Mouse (Mus musculus) urinary bladder, postnatal 10 days (tissue): ENCODE data around the gene Foxn2.
"Not testable (repeated sequence)": the region's sequence is repeated elsewhere in the genome, so short reads cannot be mapped to it uniquely, and the experiment has no call there.

ENCODE experiments used
- DNase-seq: peaks from one replicate; pipeline ENCODE4 v3.0.0; 2022; ENCODE audit warnings: low spot score

Foxn2 gene

DNA sequence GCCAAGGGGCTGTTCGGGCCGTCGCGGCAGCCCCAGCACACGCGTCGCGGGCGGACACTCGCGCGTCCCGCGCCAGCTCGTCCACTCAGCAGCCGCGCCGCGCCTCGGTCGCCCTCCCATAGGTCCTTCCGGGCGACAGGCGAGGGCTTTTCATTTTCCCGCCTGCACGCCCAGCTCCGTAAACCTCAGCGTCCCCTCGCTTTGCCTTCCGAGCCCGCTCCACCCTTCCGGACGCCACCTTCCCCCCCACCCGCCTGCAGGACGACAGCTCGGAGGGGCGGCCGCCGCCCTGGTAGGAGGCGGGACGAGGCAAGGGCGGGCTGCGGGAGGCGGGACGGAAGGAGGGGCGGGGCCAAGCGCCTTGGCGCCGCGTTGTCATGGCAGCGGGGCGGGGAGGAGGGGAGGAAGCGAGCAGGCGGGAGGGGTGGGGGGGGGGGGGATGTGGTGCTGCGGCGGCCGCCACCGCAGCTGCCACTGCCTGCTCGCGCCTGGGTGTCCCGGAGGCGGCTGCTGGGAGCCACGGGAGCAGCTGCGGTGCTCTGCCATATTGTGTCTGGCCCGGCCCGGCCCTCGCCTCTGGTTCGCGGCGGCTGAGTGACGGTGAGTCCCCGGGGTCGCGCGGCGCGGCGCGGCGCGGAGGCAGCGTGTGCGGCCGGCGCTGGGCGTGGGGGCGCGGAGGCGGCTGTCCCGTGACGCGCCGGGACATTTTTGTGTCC lies at the start of gene Foxn2:
Foxn2 (plus strand) TSS at position 427 of the 716 bp plus-strand sequence.
- peak; percentile 91 for DNase-seq

GRCm38 (mm10) chr17:88397501-88397900 lies 43.0 kb upstream of the Foxn2 start:
- DNase-seq, result no peak

- no peak for DNase-seq
Observed at GRCm38 (mm10) chr17:88398090-88398489, 42.4 kb upstream of the Foxn2 start.

DNA sequence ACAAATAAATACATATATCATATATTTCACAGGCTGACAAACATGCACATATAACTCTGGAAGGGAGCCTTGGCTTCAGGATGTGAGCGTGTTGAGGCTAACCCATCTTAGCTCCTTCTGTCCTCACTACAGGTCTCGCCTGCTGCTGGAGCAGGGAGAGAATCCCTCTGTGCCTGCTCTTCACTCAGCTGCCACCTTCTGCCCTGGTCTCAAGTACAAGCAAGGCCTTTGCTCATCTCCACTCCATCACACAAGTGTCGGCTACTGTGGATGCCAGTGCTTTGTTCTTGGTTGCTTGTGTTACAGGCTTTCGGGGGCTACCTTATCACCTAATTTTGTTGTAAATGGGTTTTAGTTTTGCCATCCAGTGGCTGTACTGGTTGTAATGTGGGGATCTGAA lies 41.7 kb upstream of the Foxn2 start:
- no peak for DNase-seq

DNA sequence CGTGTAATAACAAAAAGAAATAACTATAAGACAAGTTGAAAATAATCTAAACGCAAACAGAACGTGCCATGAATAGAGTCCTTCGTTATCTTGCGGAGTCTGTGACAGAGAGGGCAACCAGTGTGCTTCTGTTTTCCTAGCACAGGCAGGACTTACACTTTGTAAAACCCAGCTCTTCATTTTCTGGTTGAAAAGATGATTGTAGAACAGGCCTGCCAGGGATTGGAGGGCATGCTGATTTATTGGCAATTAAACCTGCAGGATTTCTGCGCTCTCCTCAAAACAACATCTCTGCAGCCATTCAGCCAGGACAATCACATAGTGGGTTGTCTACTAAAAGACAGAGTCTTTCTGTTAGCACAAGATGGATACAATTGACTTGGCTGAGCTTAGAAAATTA lies 40.4 kb upstream of the Foxn2 start:
- DNase-seq, result no peak

DNA sequence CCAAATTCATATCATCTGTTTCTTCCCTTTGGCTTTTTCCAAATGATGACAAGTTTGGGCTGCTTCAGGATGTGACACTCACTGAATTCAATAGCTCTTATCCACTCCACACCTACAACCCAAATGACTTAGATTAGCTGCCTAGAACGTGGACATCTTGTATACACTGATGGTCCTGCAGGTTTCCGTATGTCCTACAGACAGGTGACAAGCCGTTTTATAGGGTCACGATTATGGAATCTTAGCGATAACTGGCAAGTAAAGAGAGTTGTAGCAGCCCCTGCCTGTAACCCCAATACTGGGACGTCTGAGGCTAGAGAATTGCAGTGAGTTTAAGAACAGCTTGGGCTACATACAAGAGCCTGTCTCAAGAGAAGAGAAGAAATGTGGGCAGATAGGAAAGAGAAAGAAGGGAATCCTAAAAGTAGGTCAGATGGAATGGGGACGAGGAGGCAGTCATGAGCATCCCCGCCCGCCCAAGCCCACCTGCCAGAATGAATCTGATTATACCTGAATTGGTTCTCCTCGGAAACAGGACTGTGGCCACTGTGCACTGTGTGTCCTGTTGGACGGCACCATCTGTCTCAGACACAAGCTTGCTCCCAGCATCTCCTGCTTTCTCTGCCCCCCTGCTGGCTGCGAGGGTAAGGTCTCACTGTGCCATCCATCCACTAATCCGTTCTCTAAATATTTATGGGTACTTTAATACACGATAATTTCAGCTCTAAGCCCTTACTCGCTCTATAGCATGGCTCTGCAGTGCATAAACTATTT lies 39.6 kb upstream of the Foxn2 start:
- no peak for DNase-seq

DNA sequence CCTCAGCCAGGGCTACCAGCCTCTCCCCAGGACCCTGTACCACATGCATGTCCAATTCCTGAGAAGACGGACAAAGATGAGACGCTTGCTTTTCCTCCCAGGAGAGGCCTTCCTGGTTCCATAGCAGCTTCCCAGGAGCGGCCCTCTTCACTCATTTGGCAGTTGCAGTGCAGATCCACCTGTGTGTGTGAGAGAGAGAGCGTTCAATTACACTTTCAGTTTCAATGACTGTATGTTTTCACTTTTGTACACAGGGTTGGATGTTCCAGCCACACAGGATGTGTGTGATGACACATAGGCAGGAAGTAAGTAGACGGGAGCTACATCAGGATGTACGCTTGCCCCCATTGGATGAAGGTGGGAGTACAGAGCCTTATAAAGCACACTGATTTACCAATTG lies 37.2 kb upstream of the Foxn2 start:
- no peak for DNase-seq

DNA sequence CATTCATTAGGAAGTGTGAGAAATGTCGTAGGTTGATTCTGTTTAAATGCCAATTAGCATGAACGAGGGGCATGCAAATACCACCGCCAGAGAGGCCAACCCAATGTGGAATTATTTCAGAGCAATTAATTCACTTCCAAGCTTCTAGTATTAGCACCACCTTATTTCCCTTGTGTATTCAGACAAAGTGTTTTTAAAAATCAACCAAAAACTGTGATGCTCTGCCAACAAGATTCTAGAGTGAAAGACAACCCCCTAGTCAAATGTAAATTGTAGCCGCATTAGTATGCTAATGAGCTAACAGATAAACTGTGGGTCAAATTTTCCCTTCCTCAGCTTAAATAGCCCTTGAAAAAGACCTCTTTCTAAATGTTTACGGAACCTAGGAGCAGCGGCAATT lies 36.0 kb upstream of the Foxn2 start:
- no peak for DNase-seq

GRCm38 (mm10) chr17:88405076-88405475 lies 35.4 kb upstream of the Foxn2 start:
- DNase-seq, result no peak

DNA sequence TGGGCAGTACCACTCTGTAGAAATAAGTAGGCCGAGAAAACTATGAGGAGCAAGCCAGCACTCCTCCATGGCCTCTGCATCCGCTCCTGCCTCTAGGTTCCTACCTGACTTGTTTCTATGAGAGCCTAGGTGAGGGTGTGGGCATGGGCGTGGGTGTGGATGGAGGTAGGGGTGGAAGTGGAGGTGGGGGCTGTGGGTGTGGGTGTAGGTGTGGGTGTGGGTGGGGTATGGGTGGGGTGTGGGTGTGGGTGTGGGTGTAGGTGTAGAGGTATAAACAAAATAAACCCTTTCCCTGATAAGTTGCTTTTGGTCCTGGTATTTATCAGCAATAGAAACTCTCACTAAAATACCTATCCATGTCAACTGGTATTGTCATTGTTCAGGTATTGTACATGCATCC lies 30.8 kb upstream of the Foxn2 start:
- no peak for DNase-seq

GRCm38 (mm10) chr17:88413155-88413836 lies 27.2 kb upstream of the Foxn2 start:
- DNase-seq, result no peak

GRCm38 (mm10) chr17:88420426-88420825 lies 20.1 kb upstream of the Foxn2 start:
- no peak for DNase-seq

GRCm38 (mm10) chr17:88421246-88421645 lies 19.3 kb upstream of the Foxn2 start:
- no peak for DNase-seq

DNA sequence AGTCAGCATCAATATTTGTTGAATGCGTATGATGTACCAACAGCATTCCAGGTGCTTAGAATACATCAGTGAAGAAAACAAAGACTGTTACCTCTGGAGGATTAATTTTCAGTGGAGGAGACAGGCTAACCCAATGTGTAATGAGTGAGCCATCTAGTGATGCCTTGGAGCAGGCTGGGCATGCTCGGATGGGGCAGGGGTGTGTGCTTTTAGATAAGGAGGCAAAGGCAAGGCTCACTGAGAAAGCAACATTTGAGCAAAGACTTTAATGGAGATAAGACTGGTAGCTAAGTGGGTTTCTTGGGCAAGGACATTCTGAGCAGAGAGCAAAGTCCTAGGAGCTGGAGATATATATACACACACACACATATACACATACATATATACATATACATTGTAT lies 9.8 kb upstream of the Foxn2 start:
- no peak for DNase-seq

DNA sequence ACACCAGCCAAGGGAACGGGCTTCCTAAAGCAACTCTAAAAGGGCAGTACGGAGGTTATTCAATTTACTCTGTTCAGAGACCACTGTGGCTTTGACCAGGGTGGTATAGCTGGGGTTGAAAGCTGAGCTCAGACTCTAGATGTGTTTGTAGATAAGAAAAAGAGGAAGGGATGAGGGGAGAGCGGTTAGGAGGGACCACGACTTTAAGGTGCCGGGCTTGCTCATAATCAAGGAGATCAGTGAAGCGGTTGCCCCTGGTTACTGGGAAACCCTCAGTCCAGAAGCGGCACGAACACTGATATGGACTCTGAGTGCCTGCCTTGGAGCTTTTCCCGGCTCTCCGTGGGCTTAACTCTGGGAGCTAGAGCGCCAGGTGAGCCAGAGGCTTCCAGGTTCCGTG lies 9.0 kb upstream of the Foxn2 start:
- no peak for DNase-seq

GRCm38 (mm10) chr17:88431987-88432386 lies 8.5 kb upstream of the Foxn2 start:
- DNase-seq, result no peak

DNA sequence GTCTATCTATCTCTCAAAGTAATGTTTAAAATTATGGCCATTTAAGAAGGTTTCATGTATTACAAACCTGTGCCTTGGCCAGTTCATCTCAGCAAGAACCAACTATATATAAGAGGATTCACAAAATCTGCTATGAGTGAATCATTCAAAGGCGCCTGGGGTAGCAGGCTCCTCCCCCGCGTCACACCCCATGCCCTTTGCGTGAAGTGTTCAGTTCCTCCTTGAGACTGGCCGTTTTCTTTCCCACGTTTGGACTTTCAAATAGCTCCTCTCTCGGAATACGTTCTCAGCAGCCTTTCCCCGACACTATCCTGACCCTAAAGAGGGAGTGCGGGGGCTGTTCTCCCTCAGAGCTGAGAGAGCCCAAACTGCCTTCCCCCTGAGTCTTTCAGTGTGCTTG lies 5.2 kb upstream of the Foxn2 start:
- no peak for DNase-seq

DNA sequence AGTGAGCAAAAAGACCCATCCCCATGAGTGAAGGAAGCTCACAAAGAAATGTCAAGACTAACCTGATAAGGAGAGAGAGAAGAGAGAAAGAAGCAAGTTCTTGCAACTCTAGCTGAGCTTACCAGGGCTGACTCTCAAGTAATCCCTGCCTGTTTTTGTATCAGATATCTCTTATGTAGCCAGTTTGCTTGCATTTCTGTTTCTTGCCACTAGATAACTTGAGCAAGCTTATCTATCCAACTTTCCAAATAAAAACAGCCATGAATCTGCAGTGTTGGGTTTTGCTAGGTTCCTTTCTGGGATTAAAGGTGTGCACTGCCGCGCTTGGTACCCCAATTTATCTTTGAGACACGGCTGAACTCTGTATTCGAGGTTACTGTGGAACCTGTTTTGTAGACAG lies 4.2 kb upstream of the Foxn2 start:
- no peak for DNase-seq

DNA sequence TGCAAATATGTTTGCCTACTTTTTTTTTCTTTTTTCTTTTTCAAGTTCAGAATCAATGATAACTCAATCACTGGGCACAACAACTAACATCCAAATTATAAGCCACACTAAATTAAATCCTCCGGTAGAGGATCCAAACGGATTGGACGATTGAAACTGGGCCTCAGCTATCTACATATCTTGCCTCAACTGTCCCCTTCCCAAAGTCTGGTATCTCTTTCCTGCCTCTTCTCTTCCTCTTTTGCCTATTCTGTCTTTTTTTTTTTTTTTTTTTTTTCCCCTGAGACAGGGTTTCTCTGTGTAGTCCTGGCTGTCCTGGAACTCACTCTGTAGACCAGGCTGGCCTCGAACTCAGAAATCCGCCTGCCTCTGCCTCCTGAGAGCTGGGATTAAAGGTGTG lies 3.8 kb upstream of the Foxn2 start:
- DNase-seq, result not testable (repeated sequence)

DNA sequence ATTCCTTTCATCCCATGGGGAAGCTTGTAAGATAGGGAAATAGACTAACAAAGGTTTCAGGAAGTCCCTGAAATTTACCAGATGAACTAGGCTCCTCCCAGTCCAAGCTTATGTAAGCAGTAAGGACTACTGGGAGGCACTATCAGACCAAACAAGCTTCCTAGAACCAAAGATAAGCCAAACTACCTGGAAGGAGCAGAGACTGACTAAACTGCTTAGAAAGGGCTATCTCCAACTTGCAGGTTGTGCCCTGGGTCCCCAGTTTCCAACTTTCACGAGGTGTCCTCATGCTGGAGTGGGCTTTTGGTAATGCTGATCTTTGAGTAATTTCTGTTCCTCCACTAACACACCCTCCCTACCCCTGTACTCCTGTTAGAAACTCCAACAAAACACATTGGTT lies 3.1 kb upstream of the Foxn2 start:
- no peak for DNase-seq

GRCm38 (mm10) chr17:88439536-88440050 lies 918 bp upstream of the Foxn2 start:
- DNase-seq, result no peak

- no peak for DNase-seq
Observed at GRCm38 (mm10) chr17:88441001-88441431, 505 bp downstream of the Foxn2 start.
